Mouse (Mus musculus) megakaryocyte progenitor cell, adult 5-6 weeks (primary cell): Measurements from ENCODE around the gene Hoxc9. TPM values are rescaled to one million over a fixed set of nuclear protein-coding genes. Genes with fewer than 3 reads are reported as not detected.

ENCODE experiments used
- ATAC-seq: replicated peaks from 2 replicates; pipeline ENCODE4 v1.8.0; 2016; ENCODE audit warnings: mild to moderate bottlenecking, moderate TSS enrichment, inconsistent platforms; ENCODE audit not compliant: poor library complexity
- total RNA-seq, 2 experiments: library from RNA; stranded (forward) in 1 of 2; stranded (reverse) in 1 of 2; fragments of 157-497, 149-512 nt in 1 of 2; fragments of 200-1000 nt in 1 of 2; gene quantifications; 2 replicates each; pipeline versions ENCODE4 v1.2.3 to v1.2.4; 2015 to 2017

Hoxc9 gene
- total RNA-seq (2015) (not detected in 2 replicates), total RNA-seq (2017) (not detected in 2 replicates)

DNA sequence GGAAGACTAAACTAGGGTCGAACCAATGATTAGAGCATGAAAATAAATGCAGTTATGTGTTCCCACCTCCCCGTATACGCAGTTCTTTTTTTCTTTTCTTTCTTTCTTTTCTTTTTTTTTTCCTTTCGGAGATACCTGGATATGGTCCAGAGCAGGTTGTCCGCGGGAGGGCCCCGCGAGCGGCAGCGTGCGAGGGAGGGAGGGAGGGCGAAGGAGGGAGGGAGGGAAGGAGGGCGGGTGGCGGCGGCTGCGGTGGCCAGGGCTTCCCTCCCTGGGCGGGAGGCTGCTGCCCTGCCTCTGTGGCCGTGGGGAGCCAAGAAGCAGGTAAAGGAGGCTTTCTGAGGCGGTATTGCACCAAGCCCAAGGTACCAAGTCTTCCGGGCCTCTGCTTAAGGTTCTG lies at the start of gene Hoxc9:
Hoxc9 (plus strand) TSS at position 269 of the 400 bp plus-strand sequence.
- no peak for ATAC-seq

DNA sequence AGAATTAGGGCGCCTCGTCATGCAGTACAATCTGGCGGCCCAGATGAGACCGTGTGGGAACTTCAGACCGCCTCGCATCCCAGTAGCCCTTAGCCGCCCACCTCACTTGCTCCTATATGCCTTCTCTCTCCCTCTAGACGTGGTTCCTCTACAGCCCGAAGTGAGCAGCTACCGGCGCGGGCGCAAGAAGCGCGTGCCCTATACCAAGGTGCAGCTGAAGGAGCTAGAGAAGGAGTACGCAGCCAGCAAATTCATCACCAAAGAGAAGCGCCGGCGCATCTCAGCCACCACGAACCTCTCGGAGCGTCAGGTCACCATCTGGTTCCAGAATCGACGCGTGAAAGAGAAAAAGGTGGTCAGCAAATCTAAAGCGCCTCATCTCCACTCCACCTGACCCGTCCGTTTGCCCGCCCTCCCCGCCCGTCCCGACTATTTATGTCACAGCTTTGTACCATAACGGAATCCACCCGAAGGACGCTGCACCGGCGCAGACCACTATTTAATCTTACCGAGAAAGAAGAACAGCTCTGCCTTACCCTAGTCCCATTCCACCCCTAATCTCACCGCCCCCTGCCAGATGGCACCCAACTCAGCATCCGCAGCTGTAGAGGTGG lies 49.1 kb upstream of the Hoxc9 start:
- no peak for ATAC-seq

DNA sequence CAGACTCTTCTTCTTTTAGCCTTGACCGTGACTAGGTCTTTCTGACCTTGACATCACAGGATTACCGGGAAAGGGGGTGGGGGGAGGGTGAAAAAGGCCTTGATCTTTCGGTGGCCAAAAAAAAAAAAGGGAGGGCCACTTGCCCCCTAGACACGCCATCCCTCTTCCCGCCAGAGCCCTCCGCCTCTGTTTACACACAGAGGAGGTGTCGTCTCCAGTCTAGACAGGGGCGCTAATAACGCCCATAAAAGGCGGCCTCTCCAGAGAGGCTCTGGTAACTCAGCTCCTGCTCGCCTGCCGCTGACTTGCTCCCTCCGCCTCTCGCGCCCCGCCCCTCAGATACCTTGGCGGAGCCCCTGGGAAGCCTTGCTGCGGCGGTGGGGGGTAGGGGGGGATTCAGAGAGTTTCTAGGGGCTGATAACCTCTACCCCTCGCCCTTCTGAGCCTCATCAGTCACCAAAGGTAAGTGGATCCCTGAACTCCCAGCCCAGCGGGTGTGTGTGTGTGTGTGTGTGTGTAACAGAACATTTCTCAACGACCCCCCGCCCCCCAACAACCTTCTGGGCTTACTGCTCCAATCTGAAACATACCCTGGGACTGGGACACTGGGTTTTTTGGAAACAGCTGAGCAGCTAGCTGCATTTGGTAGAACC lies 44.4 kb upstream of the Hoxc9 start:
- no peak for ATAC-seq

DNA sequence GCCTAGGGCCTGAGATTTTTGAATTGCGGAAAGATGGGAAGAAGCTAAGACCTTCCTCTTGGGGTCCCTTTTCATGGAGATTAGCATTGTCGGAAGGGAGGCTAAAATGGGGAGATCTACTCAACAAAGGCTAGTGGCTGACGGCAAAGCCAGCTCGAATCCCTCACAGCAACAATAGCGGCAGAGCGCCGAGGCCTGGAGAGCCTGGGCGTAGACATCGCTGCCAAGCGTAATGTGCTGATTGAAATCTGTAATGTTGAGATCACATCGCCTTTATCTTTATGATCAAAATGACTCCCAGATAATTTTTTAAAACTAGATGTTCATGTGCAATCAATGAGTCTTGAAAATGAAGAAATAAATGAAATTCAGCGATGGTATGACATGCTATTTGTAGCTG lies 41.8 kb upstream of the Hoxc9 start:
- ATAC-seq: no peak

DNA sequence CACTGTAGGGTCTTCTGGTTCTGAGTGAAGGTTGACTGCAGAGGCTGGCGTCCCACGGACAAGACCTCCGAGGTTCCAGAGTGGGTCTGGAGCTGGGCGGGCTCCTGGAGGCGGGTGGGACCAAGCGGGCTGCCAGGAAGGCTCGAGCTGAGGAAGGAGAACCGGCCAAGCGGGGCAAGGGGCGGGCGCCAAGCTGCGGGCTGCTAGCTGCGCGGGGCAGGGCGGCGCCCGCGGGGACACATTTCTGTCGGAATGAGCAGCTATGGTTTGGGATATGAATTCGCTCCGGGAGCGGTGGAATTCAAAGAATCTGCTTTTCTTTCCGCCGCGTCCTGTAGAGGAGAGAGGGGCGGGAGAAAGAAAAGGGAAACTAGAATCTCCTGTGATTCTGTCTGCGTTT lies 41.3 kb upstream of the Hoxc9 start:
- no peak for ATAC-seq

DNA sequence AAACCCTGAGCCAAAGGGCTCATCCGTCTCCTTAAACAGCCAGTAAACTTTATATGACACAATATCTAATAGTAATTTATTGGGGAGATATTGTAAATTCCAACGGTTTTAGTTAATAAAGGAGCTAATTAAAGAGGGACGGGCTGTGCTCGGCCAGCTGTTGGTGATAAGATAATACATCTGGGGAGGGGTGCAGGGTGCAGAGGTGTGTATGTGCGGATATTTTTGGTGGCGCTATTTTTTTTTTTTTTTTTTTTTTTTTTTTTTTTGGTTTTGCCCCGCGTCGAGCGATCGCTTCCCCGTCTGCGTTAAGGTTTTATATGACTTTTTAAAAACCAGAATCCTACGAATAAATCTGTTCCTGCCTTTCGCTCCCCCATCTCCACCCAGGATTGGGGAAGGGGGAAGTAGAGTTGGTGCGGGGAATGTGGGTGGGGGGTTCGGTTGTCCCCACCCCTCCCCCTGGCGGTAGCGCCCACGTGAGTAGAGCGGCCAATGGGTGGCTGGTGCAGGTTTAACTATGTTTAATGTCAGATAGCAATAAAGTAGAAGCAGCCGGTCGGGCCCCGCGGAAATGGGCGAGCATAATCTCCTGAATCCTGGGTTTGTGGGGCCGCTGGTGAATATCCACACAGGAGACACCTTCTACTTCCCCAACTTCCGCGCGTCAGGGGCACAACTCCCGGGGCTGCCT lies 39.8 kb upstream of the Hoxc9 start, which contains the start of gene Hoxc12:
Hoxc12 (plus strand) TSS at position 479 of the 694 bp plus-strand sequence.
- ATAC-seq: no peak

DNA sequence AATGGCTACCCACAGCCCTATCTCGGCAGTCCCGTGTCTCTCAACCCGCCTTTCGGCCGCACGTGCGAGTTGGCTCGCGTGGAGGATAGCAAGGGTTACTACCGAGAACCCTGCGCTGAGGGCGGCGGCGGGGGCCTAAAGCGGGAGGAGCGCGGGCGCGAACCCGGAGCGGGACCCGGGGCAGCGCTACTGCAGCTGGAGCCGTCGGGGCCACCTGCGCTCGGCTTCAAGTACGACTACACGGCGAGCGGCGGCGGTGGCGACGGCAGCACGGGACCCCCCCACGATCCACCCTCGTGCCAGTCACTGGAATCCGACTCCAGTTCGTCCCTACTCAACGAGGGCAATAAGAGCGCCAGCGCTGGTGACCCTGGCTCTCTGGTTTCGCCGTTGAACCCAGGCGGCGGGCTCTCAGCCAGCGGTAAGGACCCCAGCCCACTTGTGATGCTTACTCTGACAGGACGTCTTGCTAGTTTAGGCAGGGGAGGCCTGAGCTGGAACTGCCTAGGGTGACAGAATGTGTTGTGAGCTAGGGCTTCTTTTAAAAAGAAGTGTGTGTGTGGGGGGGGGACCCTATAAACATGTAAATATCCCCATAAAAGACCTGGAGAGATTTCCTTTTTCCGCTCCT lies 39.1 kb upstream of the Hoxc9 start:
- no peak for ATAC-seq

DNA sequence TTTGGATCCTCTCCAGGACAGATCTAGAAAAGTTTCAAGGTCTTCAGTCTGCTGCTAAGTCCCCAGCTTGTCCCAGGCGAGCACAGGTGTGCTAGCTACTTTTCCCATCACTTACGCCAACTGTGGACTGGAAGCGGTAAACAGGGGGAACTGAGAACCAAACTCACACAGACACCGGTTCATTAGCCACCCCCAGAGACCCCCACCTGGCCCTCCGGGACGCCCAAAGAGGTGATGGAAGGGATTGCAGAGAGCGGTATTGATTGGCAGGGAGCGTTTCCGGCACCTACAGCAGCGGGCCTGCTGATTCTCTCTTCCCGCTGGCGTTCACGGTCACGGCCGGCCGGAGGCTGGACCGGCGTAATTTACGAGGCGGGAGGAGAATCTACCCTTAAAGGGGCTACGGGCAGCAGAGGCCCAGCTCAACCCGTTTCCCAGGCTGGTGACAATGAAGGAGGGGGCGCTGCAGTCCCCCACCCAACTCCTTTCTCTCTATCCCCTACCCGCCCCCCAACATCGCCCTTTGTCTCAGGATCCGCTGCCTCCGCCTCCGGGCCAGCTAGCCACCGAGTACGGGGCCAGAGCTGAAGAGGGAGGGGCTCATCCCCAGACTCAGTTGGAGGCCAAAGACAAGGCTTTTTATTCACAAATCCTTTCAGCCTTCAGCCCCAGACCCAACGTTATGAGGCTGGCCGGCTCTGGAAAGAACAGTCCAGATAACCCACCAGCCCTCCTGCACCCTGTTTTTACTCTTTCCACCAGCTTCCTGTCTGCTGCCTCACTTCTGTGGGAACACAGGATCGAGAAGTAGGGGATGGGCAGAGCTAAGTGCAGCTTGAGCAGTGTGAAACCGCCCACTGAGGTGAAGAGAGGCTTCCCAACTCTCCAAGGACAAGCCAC lies 36.7 kb upstream of the Hoxc9 start:
- ATAC-seq: no peak

DNA sequence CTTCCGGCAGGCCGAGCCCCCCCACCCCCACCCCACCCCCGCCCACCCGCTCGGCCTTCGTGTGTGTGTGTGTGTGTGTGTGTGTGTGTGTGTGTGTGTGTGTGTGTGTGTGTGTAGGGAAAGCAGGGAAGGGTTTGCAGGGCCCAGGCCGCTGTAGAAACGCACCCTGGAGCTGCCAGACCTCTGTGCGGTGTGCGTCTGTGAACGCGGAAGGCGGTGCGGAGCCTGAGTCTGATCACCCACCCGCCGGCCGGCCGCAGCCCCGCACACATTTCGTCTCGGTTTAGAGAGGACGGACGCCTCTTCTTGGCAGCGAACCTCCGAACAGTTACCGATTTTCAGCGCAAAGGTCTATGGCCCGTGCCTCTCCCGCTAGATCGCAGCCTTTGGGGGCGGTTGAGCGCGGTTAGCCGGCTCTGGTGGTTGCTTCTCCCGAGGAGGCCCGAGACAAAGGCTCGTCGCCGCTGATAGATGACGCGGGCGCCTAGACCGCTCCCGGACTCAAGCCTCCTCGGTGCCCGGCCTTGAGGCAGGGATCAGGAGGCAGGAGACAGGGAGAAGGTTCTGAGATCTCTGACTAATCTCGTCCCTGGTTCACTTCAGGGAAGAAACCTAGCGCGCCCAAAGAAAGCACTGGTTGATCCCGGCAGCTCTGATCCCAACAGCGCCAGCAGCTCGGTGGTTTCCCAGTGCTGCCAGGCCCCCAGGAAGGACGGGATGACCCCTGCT lies 33.3 kb upstream of the Hoxc9 start:
- ATAC-seq: no peak

DNA sequence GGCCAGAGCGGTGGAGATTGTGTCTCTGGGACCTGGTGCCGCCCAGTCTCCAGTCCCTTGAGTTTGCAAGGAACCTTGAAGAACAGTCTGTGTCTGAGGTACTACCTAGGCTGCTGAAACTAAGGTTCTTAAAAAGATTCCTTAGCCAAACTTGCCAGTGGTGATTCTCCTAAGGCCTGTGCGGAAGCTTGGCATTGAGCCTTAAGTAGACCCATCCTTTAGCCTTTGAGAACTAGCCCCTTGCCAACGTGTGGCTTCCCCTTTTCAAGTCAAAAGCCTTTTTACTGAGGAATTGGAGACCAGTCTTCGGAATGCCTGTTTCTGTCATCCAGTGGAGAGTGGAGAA lies 32.8 kb upstream of the Hoxc9 start:
- ATAC-seq: no peak

DNA sequence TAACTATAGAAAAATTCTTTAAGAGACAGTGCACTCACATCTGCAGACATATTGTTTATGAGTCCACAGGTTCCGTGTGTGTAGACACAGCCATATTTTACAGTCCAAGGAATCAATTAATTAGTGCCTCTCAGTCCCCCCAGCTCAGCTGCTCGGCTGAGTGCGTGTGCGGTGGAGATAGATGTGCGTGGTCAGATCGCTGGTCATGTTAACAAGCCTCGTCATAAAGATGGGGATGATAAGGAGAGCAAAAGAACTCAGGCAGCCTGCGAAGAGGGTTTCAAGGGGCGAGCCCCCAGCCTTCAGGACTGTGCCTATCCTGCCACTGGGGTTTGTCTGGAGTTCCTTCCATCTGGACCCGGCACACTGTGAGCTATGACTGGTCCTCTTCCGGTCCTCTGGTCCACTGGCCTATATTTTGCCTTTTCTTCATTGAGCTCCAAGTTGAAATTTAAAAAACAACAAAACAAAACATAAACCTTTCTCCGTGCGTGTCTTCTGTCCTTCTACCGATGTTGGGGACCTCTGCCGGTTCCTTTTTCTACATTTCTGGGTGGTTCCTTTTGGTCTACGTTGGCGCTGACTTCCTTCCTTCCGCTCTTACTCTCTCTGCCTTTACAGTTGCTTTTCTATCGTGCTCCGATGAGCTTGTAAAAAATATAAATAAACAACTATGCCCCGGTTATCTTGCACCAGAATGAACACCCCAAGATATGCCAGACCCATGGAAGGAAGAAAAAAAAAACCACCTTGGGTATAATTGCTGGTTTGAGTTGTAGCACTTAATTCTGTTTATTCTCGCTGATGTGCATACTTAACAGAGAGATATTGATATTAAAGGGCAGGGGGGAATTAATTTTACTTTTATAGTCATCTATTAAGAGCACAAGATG lies 30.8 kb upstream of the Hoxc9 start:
- no peak for ATAC-seq

DNA sequence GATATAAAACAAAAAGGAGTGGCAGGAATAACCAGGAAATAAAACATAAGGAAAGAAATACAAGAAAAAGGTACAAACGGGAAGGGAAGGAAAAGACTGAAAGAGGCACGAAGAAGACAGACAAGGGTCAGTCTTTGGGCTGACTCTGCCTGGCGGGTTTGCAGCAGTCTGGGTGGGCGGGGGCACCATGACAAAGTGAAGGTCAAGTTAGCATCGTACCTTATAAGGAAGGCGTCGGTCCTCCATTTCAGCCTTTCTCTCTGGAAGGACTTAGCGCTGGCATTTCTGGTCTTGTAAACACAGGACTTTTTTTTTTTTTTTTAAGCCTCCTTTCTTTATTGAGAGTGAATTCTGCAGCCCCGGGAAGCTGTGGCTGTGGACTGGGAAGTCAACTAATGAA lies 29.0 kb upstream of the Hoxc9 start:
- ATAC-seq: no peak

DNA sequence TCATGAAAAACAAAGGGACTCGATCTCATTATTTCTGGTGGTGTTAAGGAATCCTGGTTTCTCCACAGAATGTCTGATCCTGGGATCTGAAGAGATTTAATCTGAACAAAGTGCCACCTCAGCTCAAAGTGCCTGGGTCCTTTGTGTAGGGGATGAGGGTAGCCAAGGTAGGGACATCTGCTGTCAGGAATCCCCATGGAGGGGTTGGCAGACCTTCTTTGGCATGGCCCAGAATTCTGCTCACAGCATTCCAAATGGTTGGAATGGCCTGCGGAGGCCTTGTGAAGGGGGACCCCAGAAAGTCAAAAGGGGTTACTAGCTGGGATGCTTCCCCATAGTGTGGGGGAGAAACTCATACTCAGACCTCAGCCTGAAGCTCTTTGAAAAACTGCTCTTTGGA lies 27.4 kb upstream of the Hoxc9 start:
- ATAC-seq: no peak

DNA sequence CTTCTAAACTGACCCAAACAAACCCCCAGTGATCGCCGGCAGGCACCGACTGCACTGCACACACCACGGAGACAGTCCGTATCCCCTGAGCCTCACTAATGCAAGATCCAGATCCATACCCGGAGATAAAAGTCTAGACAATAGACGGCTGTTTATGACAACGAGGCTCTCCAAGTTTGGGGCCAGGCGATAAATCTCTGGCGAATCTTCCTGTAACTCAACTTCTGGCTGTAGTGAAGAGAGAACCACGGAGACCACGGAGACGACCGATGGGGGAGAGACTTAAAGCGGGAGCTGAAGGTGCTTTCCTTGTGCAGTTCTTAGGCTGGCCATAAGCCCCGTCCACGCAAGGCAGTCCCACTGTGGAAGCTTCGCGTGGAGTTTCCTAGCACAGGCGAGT lies 26.5 kb upstream of the Hoxc9 start:
- ATAC-seq: no peak

DNA sequence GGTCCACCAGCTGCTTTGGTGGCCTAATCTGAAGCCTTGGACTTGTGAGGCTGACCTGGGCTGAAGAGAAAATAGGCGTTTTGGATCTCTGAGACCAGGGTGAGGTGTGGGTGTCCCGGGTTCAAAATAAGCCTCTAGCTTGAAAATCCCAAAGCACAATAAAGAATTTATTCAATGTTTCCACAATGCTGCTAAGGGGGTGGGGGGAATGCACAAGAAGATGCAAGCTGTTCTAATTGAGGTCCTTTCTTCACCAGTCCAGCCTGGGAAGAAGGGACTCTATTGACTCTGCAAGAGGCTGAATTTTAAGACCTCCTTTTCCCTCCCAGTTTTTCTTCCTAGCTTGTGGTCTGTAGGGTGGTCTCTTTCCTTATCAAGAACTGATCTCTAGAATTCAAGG lies 25.4 kb upstream of the Hoxc9 start:
- no peak for ATAC-seq

DNA sequence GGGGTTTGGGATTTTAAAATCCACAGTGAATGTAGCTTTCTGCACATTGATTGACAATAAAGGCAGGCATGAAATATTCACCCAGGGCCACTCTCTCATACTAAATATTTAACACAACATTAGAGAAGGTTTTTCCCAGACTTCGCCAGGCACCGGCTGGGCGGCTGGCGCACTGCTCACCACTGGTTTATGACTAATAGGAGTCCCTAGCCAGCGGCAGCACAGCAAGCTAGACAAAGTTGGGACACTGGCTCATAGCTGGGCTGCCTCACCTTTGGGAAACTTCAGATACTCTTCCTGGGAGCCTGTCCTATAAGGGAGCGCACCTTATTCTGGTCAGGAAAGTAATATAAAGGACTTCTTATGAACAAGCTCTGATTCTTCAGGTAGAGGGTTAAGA lies 22.7 kb upstream of the Hoxc9 start:
- ATAC-seq: no peak

DNA sequence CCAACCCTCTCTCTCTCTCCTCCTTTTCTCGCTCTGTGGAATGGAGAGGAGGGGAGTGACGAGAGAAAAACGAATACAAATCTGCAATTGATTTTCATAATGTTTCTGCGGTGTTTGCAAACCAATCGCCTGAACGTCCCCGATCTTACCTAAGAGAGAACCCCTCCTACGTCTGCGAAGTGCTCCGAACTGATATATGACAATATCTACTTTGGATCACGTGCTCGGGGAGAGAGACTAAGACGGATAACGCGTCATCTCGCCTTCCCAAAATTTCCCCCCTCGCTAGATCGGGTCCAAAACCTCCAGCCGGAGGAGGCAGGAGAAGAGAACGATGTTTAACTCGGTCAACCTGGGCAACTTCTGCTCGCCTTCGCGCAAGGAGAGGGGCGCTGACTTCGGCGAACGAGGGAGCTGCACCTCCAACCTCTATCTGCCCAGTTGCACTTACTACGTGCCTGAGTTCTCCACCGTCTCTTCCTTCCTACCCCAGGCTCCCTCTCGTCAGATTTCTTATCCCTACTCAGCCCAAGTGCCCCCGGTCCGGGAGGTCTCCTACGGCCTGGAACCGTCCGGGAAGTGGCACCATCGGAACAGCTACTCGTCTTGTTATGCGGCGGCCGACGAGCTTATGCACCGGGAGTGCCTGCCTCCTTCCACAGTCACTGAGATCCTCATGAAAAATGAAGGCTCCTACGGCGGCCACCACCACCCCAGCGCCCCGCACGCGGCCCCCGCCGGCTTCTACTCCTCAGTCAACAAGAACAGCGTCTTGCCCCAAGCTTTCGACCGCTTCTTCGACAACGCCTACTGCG lies 21.8 kb upstream of the Hoxc9 start, which contains the start of gene Hoxc11:
Hoxc11 (plus strand) TSS at position 236 of the 815 bp plus-strand sequence.
- ATAC-seq: no peak

DNA sequence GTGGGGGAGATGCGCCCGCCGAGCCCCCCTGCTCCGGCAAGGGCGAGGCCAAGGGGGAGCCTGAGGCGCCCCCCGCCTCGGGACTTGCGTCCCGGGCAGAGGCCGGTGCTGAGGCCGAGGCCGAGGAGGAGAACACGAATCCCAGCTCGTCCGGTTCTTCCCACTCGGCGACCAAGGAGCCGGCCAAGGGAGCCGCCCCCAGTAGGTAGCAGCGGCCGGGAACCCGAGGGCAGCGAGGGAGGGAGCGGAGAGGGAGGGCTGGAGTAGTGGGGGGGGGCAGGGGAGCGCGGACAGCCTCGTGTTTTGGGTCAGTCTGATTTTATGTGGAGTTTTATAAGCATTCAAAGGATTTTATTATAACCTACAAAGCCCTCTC lies 21.2 kb upstream of the Hoxc9 start:
- no peak for ATAC-seq
